Mouse (Mus musculus): ENCODE measurements at regions not wholly inside any gene's neighbourhood (a gene's known extent, or its start where the extent isn't known, plus 50 kb on each side); places are given as distances from the start of the nearest gene placed in this dataset.

DNA sequence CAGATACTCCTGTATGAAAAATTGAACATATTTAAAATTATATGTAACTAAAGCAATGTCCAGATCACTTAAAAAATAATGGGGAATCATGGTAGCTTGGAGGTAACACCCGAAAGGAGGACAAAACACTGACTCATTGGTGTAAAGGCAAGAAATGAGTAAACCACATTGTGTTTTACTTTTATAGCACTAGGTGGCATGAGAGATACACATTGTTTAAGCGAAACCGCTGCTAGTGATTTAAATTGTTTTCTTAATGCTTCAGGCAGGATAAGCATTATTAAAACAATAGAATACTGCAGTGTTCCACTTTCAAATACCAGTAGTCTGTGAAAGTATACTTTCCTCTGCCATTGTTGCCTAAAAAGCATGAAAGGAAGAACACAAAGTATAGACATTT lies 158.5 kb upstream of the 4930595M18Rik start:
- Histone ChIP-seq H3K36me3 (ENCODE audit: insufficient read depth, low read length) (no peaks in the 10 kb centered on the region), H3K9me3 (ENCODE audit: low read length) (no peaks in the 10 kb centered on the region), H3K4me2 (ENCODE audit: low read depth, low read length, poor library complexity, severe bottlenecking) (no peak overlapping the region), H3K27me3 (ENCODE audit: insufficient read depth, low read length) (no peaks in the 10 kb centered on the region), H3K4me1 (ENCODE audit: insufficient read depth, low read length) (no peaks in the 10 kb centered on the region), H3K4me3 (ENCODE audit: low read depth, low read length) (no peak overlapping the region), H3K27ac (ENCODE audit: low read depth, low read length) (no peak overlapping the region), H3K9ac (replicated peaks; ENCODE audit: low read length, poor library complexity, severe bottlenecking) (no peak overlapping the region)
- DNase-seq (ENCODE audit: low spot score) = peak; percentile 46
- 41% methylated on average over 3 of the region's 3 CpGs for WGBS
- no peak for ATAC-seq (ENCODE audit: low FRiP score)
- peak; percentile 65 for TF ChIP-seq CTCF (IDR thresholded peaks at IDR 0.05)

Data from midbrain, postnatal 0 days (tissue).